Mouse (Mus musculus): ENCODE data around the gene Slc7a9. TPM values are rescaled to one million over a fixed set of nuclear protein-coding genes. Genes with fewer than 3 reads are reported as not detected.

The Slc7a9 gene
- not detected in 2 replicates for total RNA-seq (2017)

GRCm38 (mm10) chr7:35447996-35448846 is at the start of gene Slc7a9:
Gene Slc7a9, plus strand, starts transcription at chr7:35448796.
- no peak for ATAC-seq (replicated peaks; ENCODE audit: low read depth, poor library complexity, severe bottlenecking)

DNA sequence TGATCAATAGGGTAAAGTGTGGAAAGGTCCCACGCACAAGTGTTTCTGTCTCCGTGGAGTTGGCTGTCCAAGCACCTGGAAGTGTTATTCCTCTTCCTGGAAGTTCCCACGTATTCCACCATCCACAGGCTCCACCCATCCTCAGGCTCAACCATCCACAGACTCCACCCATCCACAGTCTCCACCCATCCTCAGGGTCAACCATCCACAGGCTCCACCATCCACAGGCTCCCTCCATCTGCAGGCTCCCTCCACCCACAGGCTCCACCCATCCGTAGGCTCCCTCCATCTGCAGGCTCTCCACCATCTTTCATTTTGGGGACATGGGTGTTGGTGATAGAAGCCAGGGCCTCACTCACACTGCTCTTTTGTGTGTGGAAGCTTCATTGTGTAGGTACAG is 47.4 kb upstream of the Slc7a9 start:
- ATAC-seq (replicated peaks; ENCODE audit: low read depth, poor library complexity, severe bottlenecking): no peak

DNA sequence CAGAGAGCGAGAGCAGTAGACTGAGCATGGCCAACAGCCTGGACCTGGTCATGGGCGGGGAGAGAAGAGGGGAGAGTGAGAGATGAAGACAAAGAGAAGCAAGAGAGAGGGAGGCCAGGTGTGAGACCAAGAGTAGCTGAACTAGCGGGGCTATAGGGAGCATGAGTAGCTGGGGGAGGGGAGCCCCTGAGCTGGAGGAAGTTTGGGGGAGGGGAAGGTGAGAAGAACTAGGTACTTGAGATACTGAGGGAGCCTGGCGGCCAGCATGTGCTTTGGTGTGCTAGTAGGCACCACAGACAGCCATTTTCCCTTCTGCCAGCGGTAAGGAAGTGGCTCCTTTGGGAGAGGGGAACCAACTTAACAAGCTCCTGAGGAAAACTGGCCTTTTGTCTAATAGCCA is 33.4 kb upstream of the Slc7a9 start:
- ATAC-seq (replicated peaks; ENCODE audit: low read depth, poor library complexity, severe bottlenecking): no peak

GRCm38 (mm10) chr7:35415801-35416653 is 32.6 kb upstream of the Slc7a9 start:
- no peak for ATAC-seq (replicated peaks; ENCODE audit: low read depth, poor library complexity, severe bottlenecking)

- no peak for ATAC-seq (replicated peaks; ENCODE audit: low read depth, poor library complexity, severe bottlenecking)
Observed at GRCm38 (mm10) chr7:35416654-35416948, 32.0 kb upstream of the Slc7a9 start.

DNA sequence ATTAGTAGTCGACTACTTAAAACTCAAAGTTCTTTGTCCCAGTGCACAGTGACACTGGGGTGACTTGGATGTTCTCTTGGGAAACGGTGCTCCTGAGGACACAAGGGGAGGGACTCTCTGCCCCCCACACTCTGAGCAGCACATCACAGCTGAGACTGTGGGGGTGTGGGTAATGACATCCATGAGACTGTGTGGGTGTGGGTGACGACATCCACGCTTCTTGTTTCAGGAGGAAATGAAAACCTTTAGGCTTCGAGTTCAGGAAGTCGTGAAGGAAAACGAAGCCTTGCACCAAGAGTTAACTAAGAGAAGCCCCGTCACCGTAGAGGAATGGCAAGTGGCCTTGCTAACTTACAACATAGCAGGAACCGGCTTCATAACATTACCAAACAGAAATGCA is 25.5 kb upstream of the Slc7a9 start:
- no peak for ATAC-seq (replicated peaks; ENCODE audit: low read depth, poor library complexity, severe bottlenecking)

DNA sequence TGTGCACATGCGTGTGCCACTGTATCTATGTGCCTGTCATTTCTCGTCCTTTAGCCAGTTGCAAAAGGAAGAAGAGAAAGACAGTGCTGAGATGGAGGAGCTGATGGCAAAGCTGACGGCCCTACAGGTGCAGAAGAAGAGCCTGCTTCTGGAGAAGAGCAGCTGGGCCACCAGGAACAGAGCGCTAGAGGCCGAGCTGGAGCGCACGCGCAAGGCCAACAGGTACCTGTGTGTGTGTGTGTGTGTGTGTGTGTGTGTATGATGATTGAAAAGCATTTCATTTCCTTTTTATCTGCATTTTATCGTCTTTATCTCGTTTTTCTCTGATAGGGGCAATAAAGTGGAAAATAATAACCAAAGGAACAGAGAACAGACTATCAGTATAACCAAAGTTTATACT is 20.4 kb upstream of the Slc7a9 start:
- no peak for ATAC-seq (replicated peaks; ENCODE audit: low read depth, poor library complexity, severe bottlenecking)

GRCm38 (mm10) chr7:35435266-35435665 is 13.3 kb upstream of the Slc7a9 start:
- no peak for ATAC-seq (replicated peaks; ENCODE audit: low read depth, poor library complexity, severe bottlenecking)

- no peak for ATAC-seq (replicated peaks; ENCODE audit: low read depth, poor library complexity, severe bottlenecking)
Observed at GRCm38 (mm10) chr7:35447501-35447900, 1.1 kb upstream of the Slc7a9 start.

DNA sequence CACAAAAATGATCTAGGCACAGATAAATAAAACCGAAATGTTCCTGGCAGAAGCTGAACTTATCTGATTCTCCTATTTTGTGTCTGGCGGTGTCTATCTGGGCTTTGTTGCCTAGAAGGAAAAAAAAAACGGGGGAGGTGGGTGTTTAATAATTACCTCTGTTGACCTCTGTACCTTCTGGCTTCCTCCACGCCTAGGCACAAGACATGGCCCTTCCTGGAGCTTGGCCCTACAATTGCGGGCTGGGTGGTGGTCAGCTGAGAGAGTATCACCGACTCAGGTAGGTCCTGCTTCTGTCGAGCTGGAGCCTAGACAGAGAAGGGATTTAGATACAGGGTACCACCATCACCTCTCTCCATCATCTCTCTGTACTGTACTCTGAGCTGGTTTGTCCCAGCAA is 271 bp downstream of the Slc7a9 start:
- ATAC-seq (replicated peaks; ENCODE audit: low read depth, poor library complexity, severe bottlenecking): no peak

GRCm38 (mm10) chr7:35456091-35456814 is 7.7 kb downstream of the Slc7a9 start:
- no peak for ATAC-seq (replicated peaks; ENCODE audit: low read depth, poor library complexity, severe bottlenecking)

GRCm38 (mm10) chr7:35460971-35461370 is 12.4 kb downstream of the Slc7a9 start:
- ATAC-seq (replicated peaks; ENCODE audit: low read depth, poor library complexity, severe bottlenecking): no peak

- no peak for ATAC-seq (replicated peaks; ENCODE audit: low read depth, poor library complexity, severe bottlenecking)
Observed at GRCm38 (mm10) chr7:35465027-35465426, 16.4 kb downstream of the Slc7a9 start.

DNA sequence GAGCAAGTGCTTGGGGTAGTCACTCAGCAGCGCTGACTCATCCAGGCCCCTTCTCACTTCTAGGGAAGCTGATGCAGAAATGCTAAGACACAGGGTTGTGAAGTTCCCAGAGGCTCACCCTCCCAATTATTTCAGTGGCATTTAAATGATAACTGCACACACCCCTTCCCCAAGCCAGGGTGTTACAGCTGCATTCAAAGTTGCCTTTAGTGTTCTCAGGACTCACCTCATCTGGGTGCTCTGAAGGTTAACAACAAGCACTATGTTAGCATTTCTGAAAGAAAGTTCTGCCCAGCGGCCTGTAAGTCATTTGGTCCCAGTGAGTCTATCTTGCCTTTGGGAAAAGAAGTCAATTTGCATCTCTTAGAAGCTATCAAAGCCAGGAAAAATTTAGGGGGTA is 19.3 kb downstream of the Slc7a9 start:
- no peak for ATAC-seq (replicated peaks; ENCODE audit: low read depth, poor library complexity, severe bottlenecking)

DNA sequence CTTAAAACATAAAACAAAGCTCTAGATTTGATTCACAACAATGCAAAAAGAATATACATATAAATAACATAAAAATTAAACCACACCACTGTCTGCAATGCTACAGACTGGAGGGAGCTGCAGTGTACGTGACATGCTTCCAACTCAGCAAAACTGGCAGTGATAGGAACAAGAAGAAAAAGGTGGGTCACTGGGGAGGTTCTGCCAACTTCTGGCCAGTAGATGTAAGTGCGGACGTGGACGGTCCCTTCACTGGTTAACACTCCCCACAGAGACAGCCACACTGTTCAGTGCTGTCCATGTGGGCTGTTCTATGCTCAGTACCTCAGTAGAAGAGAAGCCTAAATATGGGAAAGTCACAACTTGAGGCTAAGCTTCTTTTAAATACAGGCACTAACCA is 22.2 kb downstream of the Slc7a9 start:
- 0 out of 2 replicates have a peak, but pooled peaks have one; percentile 22 for ATAC-seq (replicated peaks; ENCODE audit: low read depth, poor library complexity, severe bottlenecking)

DNA sequence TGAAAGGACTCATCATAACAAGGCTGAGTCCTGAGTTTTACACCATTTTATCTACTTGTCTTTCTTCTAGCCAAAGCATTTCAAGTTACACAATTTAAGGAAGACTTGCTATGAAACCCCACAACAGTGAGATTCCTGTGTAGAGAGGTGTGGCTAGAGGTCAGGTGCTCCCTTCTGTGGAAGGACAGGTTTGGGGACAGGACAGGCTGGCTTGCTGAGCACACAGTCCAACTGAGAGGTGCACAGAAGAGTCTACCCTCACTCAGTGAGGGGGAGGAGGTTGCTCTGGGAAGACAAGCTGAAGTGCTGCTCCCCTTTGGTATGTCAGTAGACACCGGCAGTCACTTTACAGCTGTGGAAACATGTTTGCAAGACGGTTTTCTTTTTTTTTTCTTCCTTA is 27.9 kb downstream of the Slc7a9 start:
- no peak for ATAC-seq (replicated peaks; ENCODE audit: low read depth, poor library complexity, severe bottlenecking)

- no peak for ATAC-seq (replicated peaks; ENCODE audit: low read depth, poor library complexity, severe bottlenecking)
Observed at GRCm38 (mm10) chr7:35485126-35485525, 36.5 kb downstream of the Slc7a9 start.

DNA sequence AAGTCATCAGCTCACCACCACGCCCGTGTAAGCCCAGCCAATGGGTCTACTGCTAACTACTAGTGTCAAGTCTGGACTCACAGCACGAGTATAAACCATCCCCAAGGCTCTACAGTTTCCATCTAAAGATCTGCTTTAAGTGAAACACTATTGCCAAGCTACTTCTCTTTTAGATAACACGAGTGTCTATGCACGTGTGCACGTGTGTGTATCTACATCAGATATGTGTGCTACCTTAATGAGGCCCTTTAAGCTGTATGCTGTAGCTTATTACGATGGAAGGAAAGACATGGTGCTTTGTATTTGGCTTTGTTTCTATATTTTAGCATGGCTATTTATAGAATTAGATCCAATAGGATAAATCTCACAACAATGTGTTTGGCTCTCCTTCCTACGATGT is 38.0 kb downstream of the Slc7a9 start:
- ATAC-seq (replicated peaks; ENCODE audit: low read depth, poor library complexity, severe bottlenecking): no peak

DNA sequence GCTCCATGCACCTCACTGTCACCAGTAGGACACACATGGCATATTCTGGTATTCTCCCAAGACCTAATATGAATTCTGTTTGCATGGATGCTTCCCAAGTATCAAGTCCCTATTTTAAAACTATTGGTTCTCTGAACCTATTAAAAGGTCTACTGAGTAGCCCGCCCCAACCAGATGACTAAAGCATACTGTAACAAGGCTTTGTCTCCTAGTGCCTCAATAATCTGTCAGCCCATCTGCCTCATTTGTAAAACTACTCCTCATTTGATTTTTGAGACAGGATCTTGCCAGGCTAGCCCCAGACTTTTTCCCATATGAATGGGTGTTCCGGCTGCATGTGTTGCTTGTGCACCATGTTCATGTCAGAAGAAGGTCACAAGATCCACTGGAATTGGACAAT is 41.6 kb downstream of the Slc7a9 start:
- no peak for ATAC-seq (replicated peaks; ENCODE audit: low read depth, poor library complexity, severe bottlenecking)

- ATAC-seq (replicated peaks; ENCODE audit: low read depth, poor library complexity, severe bottlenecking): no peak
Observed at GRCm38 (mm10) chr7:35491005-35491404, 42.4 kb downstream of the Slc7a9 start.

DNA sequence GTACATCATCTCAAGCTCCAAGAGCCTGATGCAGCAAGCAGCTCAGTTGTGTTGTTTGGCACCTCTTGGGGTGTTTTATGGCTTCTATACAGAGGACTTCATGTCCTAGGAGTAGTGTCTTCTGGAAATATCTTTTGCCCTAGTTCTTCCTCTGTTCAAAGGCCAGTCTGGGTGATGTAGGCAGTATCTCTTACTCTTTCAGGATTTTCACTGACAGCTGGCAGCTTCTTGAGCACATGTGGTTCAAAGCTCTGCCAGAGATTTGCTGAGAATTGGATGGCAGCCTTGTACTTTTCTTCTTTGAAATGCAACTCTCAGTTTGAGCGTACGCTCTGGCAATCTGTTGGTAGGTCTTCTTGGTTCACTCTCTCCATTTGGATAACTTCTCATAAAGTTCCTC is 48.9 kb downstream of the Slc7a9 start:
- no peak for ATAC-seq (replicated peaks; ENCODE audit: low read depth, poor library complexity, severe bottlenecking)

Data from common myeloid progenitor, adult 5-6 weeks (primary cell).